Comparison of ENCODE assay signal across 1 mouse cellular context in genomic region chr3:135689773-135690567, GRCm38 (mm10).
TF ChIP-seq lines count a peak whose summit lies in the region.

No protein-coding gene starts in this region.

TF ChIP-seq in CH12.LX, 34 proteins besides CTCF, POLR2A, EP300 and RAD21 (continued from another document):
- TF ChIP-seq CHD1 (IDR thresholded peaks at IDR 0.05; ENCODE audit: low read depth, low read length) (peak; percentile 94), MYC (IDR thresholded peaks at IDR 0.05; ENCODE audit: low read depth, low read length) (no peak), MAX (IDR thresholded peaks at IDR 0.05; ENCODE audit: low read length) (no peak), RCOR1 (conservative IDR thresholded peaks at IDR 0.05; ENCODE audit: low read depth, low read length) (0 out of 2 replicates have a peak, but pooled peaks have one; percentile 74), POLR2AphosphoS2 (IDR thresholded peaks at IDR 0.05; ENCODE audit: low read depth, low read length) (no peak), ZNF384 (IDR thresholded peaks at IDR 0.05; ENCODE audit: low read depth, low read length) (peak; percentile 77), IRF4 (IDR thresholded peaks at IDR 0.05; ENCODE audit: low read depth, low read length) (no peak; the same call in 1 of the 2 replicates), PAX5 (IDR thresholded peaks at IDR 0.05; ENCODE audit: low read length) (no peak), MEF2A (IDR thresholded peaks at IDR 0.05; ENCODE audit: borderline replicate concordance, low read depth, low read length) (no peak), USF1 (IDR thresholded peaks at IDR 0.05; ENCODE audit: low read depth, low read length) (no peak), USF2 (conservative IDR thresholded peaks at IDR 0.05; ENCODE audit: low read depth, low read length) (no peak)
